Mouse (Mus musculus) forebrain, embryonic 12.5 days (tissue): ENCODE measurements around the gene Atp6v1g3. TPM values are rescaled to one million over a fixed set of nuclear protein-coding genes. Genes with fewer than 3 reads are reported as not detected.
A peak's percentile ranks its signal among the peaks of the same experiment; 100 is the strongest.

Experiments
- ATAC-seq: fragments of 200-750 bp; cut with Nextera tagmentation; 2 replicates; pipeline ENCODE4 v1.8.0; 2017; ENCODE audit warnings: moderate TSS enrichment; ENCODE audit not compliant: low FRiP score
- H3K27ac ChIP-seq: fragments of 300-500 bp; sonication (generic); 2 replicates; pipeline ENCODE4 v1.5.1; 2016; ENCODE audit warnings: mild to moderate bottlenecking
- H3K27me3 ChIP-seq: fragments of 300-500 bp; sonication (generic); 2 replicates; pipeline ENCODE4 v1.6.1; 2016; ENCODE audit warnings: mild to moderate bottlenecking
- H3K36me3 ChIP-seq: fragments of 300-500 bp; sonication (generic); replicated peaks from 2 replicates; pipeline ENCODE4 v1.6.1; 2016; ENCODE audit warnings: mild to moderate bottlenecking
- H3K4me1 ChIP-seq: fragments of 300-500 bp; sonication (generic); 2 replicates; pipeline ENCODE4 v1.6.1; 2016
- H3K4me2 ChIP-seq: fragments of 300-500 bp; sonication (generic); 2 replicates; pipeline ENCODE4 v1.6.1; 2016; ENCODE audit warnings: mild to moderate bottlenecking, moderate library complexity
- H3K4me3 ChIP-seq: fragments of 300-500 bp; sonication (generic); replicated peaks from 2 replicates; pipeline ENCODE4 v1.5.1; 2016; ENCODE audit warnings: mild to moderate bottlenecking
- H3K9ac ChIP-seq: fragments of 300-500 bp; sonication (generic); 2 replicates; pipeline ENCODE4 v1.6.1; 2016; ENCODE audit warnings: mild to moderate bottlenecking
- H3K9me3 ChIP-seq: fragments of 300-500 bp; sonication (generic); 2 replicates; pipeline ENCODE4 v1.6.1; 2016
- WGBS: fragments of 180-500 bp; shearing (Covaris S2); methylation state at CpG from one replicate; pipeline ENCODE4 v1.1.7; 2016; 5-methylcytosine and 5-hydroxymethylcytosine counted together
- polyA plus RNA-seq: library from polyadenylated mRNA; unstranded; fragments of >200 nt; fragmentation: Nextera tagmentation; extraction: Ambion mirVana; gene quantifications from 2 replicates; pipeline ENCODE4 v1.2.1, GENCODE M21; 2016

Gene Atp6v1g3
- polyA plus RNA-seq, 1 experiment from 2014 or later = not detected

- Histone ChIP-seq H3K9me3 (no peaks in the 10 kb centered on the region), H3K4me2 (peak overlapping the region; percentile 33; the same call in 1 of the 2 replicates), H3K4me1 (peaks cover 16% of the 10 kb centered on the region), H3K27ac (no peak overlapping the region), H3K9ac (no peak overlapping the region), H3K27me3 (no peaks in the 10 kb centered on the region), H3K36me3 (no peaks in the 10 kb centered on the region), H3K4me3 (no peak overlapping the region)
- ATAC-seq = peak; percentile 62
- 13% methylated on average over 12 of the region's 12 CpGs for whole genome bisulfite sequencing
Measured at GRCm38 (mm10) chr1:138328320-138328719, 54.8 kb downstream of the Atp6v1g3 start.

- no peaks in the 10 kb centered on the region for H3K27me3 ChIP-seq
Measured at GRCm38 (mm10) chr1:138330556-138330955, 57.0 kb downstream of the Atp6v1g3 start.

GRCm38 (mm10) chr1:138331596-138331995 is 58.1 kb downstream of the Atp6v1g3 start:
- no peak overlapping the region for H3K4me3 ChIP-seq
- H3K9me3 ChIP-seq = no peaks in the 10 kb centered on the region
- H3K27ac ChIP-seq = no peak overlapping the region
- peaks cover 6% of the 10 kb centered on the region for H3K4me1 ChIP-seq
- no peak overlapping the region for H3K9ac ChIP-seq
- no peak for ATAC-seq
- no peak overlapping the region for H3K4me2 ChIP-seq
- H3K36me3 ChIP-seq = no peaks in the 10 kb centered on the region
- WGBS = 78% methylated on average over 4 of the region's 4 CpGs
- no peaks in the 10 kb centered on the region for H3K27me3 ChIP-seq

More at GRCm38 (mm10) chr1:138330556-138330955, 57.0 kb downstream of the Atp6v1g3 start:
- no peak for ATAC-seq
- H3K27ac ChIP-seq = no peak overlapping the region
- peaks cover 17% of the 10 kb centered on the region for H3K4me1 ChIP-seq
- no peak overlapping the region for H3K4me2 ChIP-seq
- WGBS = 89% methylated on average over 2 of the region's 2 CpGs
- no peaks in the 10 kb centered on the region for H3K36me3 ChIP-seq
- H3K4me3 ChIP-seq = no peak overlapping the region
- H3K9me3 ChIP-seq = no peaks in the 10 kb centered on the region
- no peak overlapping the region for H3K9ac ChIP-seq

- no peaks in the 10 kb centered on the region for H3K9me3 ChIP-seq
- no peaks in the 10 kb centered on the region for H3K36me3 ChIP-seq
- no peak for ATAC-seq
- H3K27ac ChIP-seq = no peak overlapping the region
- no peaks in the 10 kb centered on the region for H3K27me3 ChIP-seq
- WGBS = 72% methylated on average over 2 of the region's 2 CpGs
- peaks cover 3% of the 10 kb centered on the region; the same call in 1 of the 2 replicates for H3K4me1 ChIP-seq
- H3K4me2 ChIP-seq = no peak overlapping the region
- H3K4me3 ChIP-seq = no peak overlapping the region
- no peak overlapping the region for H3K9ac ChIP-seq
Measured at GRCm38 (mm10) chr1:138334701-138335100, 61.2 kb downstream of the Atp6v1g3 start.

GRCm38 (mm10) chr1:138337417-138337816 is 63.9 kb downstream of the Atp6v1g3 start:
- Histone ChIP-seq H3K27me3 (no peaks in the 10 kb centered on the region), H3K4me3 (no peak overlapping the region), H3K4me1 (peaks cover 3% of the 10 kb centered on the region; the same call in 1 of the 2 replicates), H3K9ac (no peak overlapping the region), H3K4me2 (no peak overlapping the region), H3K36me3 (no peaks in the 10 kb centered on the region), H3K27ac (no peak overlapping the region), H3K9me3 (no peaks in the 10 kb centered on the region)
- no peak for ATAC-seq
- WGBS = 87% methylated on average over 2 of the region's 2 CpGs

Other genes starting within 250 kb of the Atp6v1g3 start
- gene Ptprc, start 98.0 kb upstream of the Atp6v1g3 start, polyA plus RNA-seq = 0.82 and 1.1 TPM in 2 replicates